Mouse (Mus musculus): ENCODE measurements around the gene Uba3.

- TF ChIP-seq CTCF (IDR thresholded peaks at IDR 0.05; ENCODE audit: low read depth) (no peak), EP300 (IDR thresholded peaks at IDR 0.05; ENCODE audit: low read depth) (no peak)
These were observed 4.9 kb upstream of the Uba3 start, which contains the start of gene Arl6ip5 for GRCm38 (mm10) chr6:97210191-97210961.

Measured in liver, postnatal 0 days (tissue).